Mouse (Mus musculus): ENCODE data around the gene Ttll3.
A peak's percentile ranks its signal among the peaks of the same experiment; 100 is the strongest.

DNA sequence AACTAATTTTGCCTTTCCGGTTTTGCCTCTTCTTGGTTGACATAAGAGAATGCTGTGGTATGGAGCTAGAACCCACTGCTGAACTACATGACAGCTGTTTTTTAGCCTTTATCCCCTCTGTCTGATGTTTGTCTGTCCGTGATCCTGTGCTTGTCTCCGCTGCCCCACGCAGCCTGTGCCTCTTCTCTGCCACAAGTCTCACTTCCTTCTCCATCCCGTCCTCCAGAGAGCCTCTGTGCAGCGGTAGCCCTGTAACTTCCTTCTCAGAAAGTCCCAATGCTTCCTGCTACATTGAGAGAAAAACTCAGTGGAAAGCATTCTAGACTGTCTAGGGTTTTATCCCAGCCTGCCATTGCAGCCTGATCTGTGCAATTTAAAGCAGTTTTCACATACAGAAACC is 9.8 kb upstream of the Ttll3 start:
- TF ChIP-seq CTCF (IDR thresholded peaks at IDR 0.05 in 2 of 3, conservative IDR thresholded peaks at IDR 0.05 in 1 of 3; ENCODE audit: control insufficient read depth in 1 of 3, insufficient read depth in 1 of 3, low read depth in 2 of 3, low read length in 3 of 3, poor library complexity in 1 of 3, severe bottlenecking in 1 of 3) (no peak), POLR2A (IDR thresholded peaks at IDR 0.05; ENCODE audit: control insufficient read depth in 1 of 2, insufficient read depth in 1 of 2, low read depth in 1 of 2, low read length in 2 of 2, poor library complexity in 1 of 2) (no peak), EP300 (IDR thresholded peaks at IDR 0.05; ENCODE audit: low read depth in 1 of 2, low read length in 2 of 2) (no peak), TBP (IDR thresholded peaks at IDR 0.05; ENCODE audit: low read depth, low read length) (0 out of 2 replicates have a peak, but pooled peaks have one; percentile 4), TAL1 (IDR thresholded peaks at IDR 0.05; ENCODE audit: low read length) (no peak), MYB (IDR thresholded peaks at IDR 0.05; ENCODE audit: low read depth, low read length) (no peak), ZNF384 (IDR thresholded peaks at IDR 0.05; ENCODE audit: low read depth, low read length) (no peak)
